Comparison of ENCODE assay signal across 9 mouse cellular contexts in genomic region chr16:95674452-95674921, GRCm38 (mm10). TPM values are rescaled to one million over a fixed set of nuclear protein-coding genes. Genes with fewer than 3 reads are reported as not detected.
DNase-seq lines count a peak whose midpoint lies in the region; ATAC-seq and TF ChIP-seq lines count a peak whose summit lies in the region.
"Had no signal": no experiment of that assay in that cellular context is flagged by ENCODE, and none has a peak within 500 bp of the region (broad histone marks: within the 10 kb centered on the region; RNA-seq: fewer than 3 reads in every experiment).

No protein-coding gene starts in this region.

- no peak for TF ChIP-seq RAD21 in CH12.LX (IDR thresholded peaks at IDR 0.05; ENCODE audit: low read depth, low read length)

- WGBS in intestine, embryonic 15.5 days, result 36% methylated on average over 5 of the region's 5 CpGs
- WGBS in midbrain, embryonic 11.5 days, result 46% methylated on average over 5 of the region's 5 CpGs
- WGBS in forebrain, embryonic 13.5 days, result 33% methylated on average over 5 of the region's 5 CpGs

- H3K27ac ChIP-seq in CH12.LX (ENCODE audit: insufficient read depth, low read depth), result no peak overlapping the region
- H3K27ac ChIP-seq in intestine, embryonic 15.5 days, result peak overlapping the region; percentile 15
- no peak overlapping the region for H3K27ac ChIP-seq in midbrain, embryonic 11.5 days (ENCODE audit: low read depth, low read length)
- H3K27ac ChIP-seq in forebrain, embryonic 13.5 days, result no peak overlapping the region

- no peaks in the 10 kb centered on the region for H3K27me3 ChIP-seq in CH12.LX (replicated peaks)
- no peaks in the 10 kb centered on the region for H3K27me3 ChIP-seq in intestine, embryonic 15.5 days (replicated peaks)
- H3K27me3 ChIP-seq in midbrain, embryonic 11.5 days (ENCODE audit: control insufficient read depth, insufficient read depth, low read length), result no peaks in the 10 kb centered on the region
- H3K27me3 ChIP-seq in forebrain, embryonic 13.5 days, result peaks cover 12% of the 10 kb centered on the region

- ATAC-seq in common myeloid progenitor, adult 5-6 weeks (replicated peaks; ENCODE audit: low read depth, poor library complexity, severe bottlenecking), result peak; percentile 89
- ATAC-seq in intestine, embryonic 15.5 days, result peak; percentile 44
- no peak for ATAC-seq in midbrain, embryonic 11.5 days (ENCODE audit: low FRiP score)
- no peak for ATAC-seq in CD4-positive, CD25-positive, alpha-beta regulatory T cell, adult 4 months
- ATAC-seq in forebrain, embryonic 13.5 days, result no peak

- TF ChIP-seq CTCF in CH12.LX (conservative IDR thresholded peaks at IDR 0.05 in 1 of 2, IDR thresholded peaks at IDR 0.05 in 1 of 2; ENCODE audit: low read depth in 2 of 2, low read length in 2 of 2), result no peak

- TF ChIP-seq POLR2A in CH12.LX (IDR thresholded peaks at IDR 0.05; ENCODE audit: low read depth, low read length), result no peak

- no peaks in the 10 kb centered on the region for H3K36me3 ChIP-seq in CH12.LX (replicated peaks in 1 of 2; ENCODE audit: control insufficient read depth in 1 of 2, insufficient read depth in 1 of 2, low read length in 1 of 2)
- no peaks in the 10 kb centered on the region for H3K36me3 ChIP-seq in intestine, embryonic 15.5 days
- H3K36me3 ChIP-seq in midbrain, embryonic 11.5 days (ENCODE audit: control insufficient read depth, insufficient read depth, low read length), result no peaks in the 10 kb centered on the region
- no peaks in the 10 kb centered on the region for H3K36me3 ChIP-seq in forebrain, embryonic 13.5 days (ENCODE audit: poor library complexity, severe bottlenecking)

- peak overlapping the region in 1 of 3 experiments; percentile 13 for H3K4me3 ChIP-seq in CH12.LX (replicated peaks in 1 of 3; ENCODE audit: low read depth in 2 of 3, low read length in 2 of 3, poor library complexity in 1 of 3)
- no peak overlapping the region for H3K4me3 ChIP-seq in intestine, embryonic 15.5 days (replicated peaks)
- H3K4me3 ChIP-seq in midbrain, embryonic 11.5 days (ENCODE audit: low read depth, low read length), result no peak overlapping the region
- no peak overlapping the region for H3K4me3 ChIP-seq in forebrain, embryonic 13.5 days

- 0 out of 4 replicates have a peak, but pooled peaks cover 0 to 4% of the 10 kb centered on the region in 2 experiments for H3K4me1 ChIP-seq in CH12.LX (ENCODE audit: control insufficient read depth in 1 of 2, insufficient read depth in 2 of 2)
- peaks cover 9% of the 10 kb centered on the region for H3K4me1 ChIP-seq in intestine, embryonic 15.5 days (replicated peaks)
- no peaks in the 10 kb centered on the region for H3K4me1 ChIP-seq in midbrain, embryonic 11.5 days (ENCODE audit: control insufficient read depth, insufficient read depth, low read length)
- H3K4me1 ChIP-seq in forebrain, embryonic 13.5 days, result no peaks in the 10 kb centered on the region

- in situ Hi-C loops in CH12.LX (cut with MboI; ENCODE audit: low pct_ligation_motif_present, low pct_unique_long_range_greater_than_20kb, low sequenced_read_pairs), result no loop called here

- H3K9ac ChIP-seq in CH12.LX (ENCODE audit: insufficient read depth, low read depth), result peak overlapping the region; percentile 2; the same call in 1 of the 2 replicates
- no peak overlapping the region for H3K9ac ChIP-seq in intestine, embryonic 15.5 days
- no peak overlapping the region for H3K9ac ChIP-seq in midbrain, embryonic 11.5 days (ENCODE audit: low read length)
- H3K9ac ChIP-seq in forebrain, embryonic 13.5 days, result no peak overlapping the region

- H3K79me2 ChIP-seq in CH12.LX (replicated peaks; ENCODE audit: control insufficient read depth, extremely low read depth, insufficient read depth, poor library complexity, severe bottlenecking), result no peaks in the 10 kb centered on the region

- H3K9me3 ChIP-seq in CH12.LX (replicated peaks; ENCODE audit: low read length), result no peaks in the 10 kb centered on the region
- no peaks in the 10 kb centered on the region for H3K9me3 ChIP-seq in intestine, embryonic 15.5 days
- H3K9me3 ChIP-seq in midbrain, embryonic 11.5 days (ENCODE audit: control insufficient read depth, low read length), result no peaks in the 10 kb centered on the region
- no peaks in the 10 kb centered on the region for H3K9me3 ChIP-seq in forebrain, embryonic 13.5 days (replicated peaks)

- peak overlapping the region; percentile 53 for H3K4me2 ChIP-seq in CH12.LX (ENCODE audit: insufficient read depth, low read depth, poor library complexity, severe bottlenecking)
- H3K4me2 ChIP-seq in intestine, embryonic 15.5 days (replicated peaks), result peak overlapping the region; percentile 51
- H3K4me2 ChIP-seq in midbrain, embryonic 11.5 days, result no peak overlapping the region
- no peak overlapping the region for H3K4me2 ChIP-seq in forebrain, embryonic 13.5 days

- no peak for TF ChIP-seq EP300 in CH12.LX (IDR thresholded peaks at IDR 0.05; ENCODE audit: low read length)

- dilution Hi-C loops in CH12.LX (cut with MboI; ENCODE audit: extremely low pct_ligation_motif_present, extremely low pct_unique_long_range_greater_than_20kb, low sequenced_read_pairs), result no loop called here

- DNase-seq in CH12.LX (ENCODE audit: extremely low read depth), result no peak
- peak; percentile 18 for DNase-seq in lung, postnatal 14 days
- DNase-seq in midbrain, embryonic 11.5 days (ENCODE audit: low spot score, missing footprints), result no peak
- no peak for DNase-seq in right cerebral cortex, postnatal 14 days
- DNase-seq: thymus, postnatal 25 days had no signal

TF ChIP-seq in CH12.LX, 34 proteins besides CTCF, POLR2A, EP300 and RAD21:
- TF ChIP-seq ZNF384 (IDR thresholded peaks at IDR 0.05; ENCODE audit: low read depth, low read length) (peak; percentile 84), UBTF (IDR thresholded peaks at IDR 0.05; ENCODE audit: low read depth, low read length) (no peak)

RNA-seq across cellular contexts. Expression of gene Ets2, which starts 27.4 kb away (rescaled TPM):
- total RNA-seq in CH12.LX (2012; rRNA removed) (38.9 and 51.2 TPM in 2 replicates), CH12.LX (2014; rRNA removed) (42.0 and 43.0 TPM in 2 replicates)
- 38.2 and 43.2 TPM in 2 replicates for polyA plus RNA-seq in CH12.LX (2012; ENCODE audit: insufficient read length, low read depth)
- 4.9 and 9.4 TPM in 2 replicates for total RNA-seq in common myeloid progenitor, adult 5-6 weeks (2017)
- 59.5 and 64.7 TPM in 2 replicates for polyA plus RNA-seq in intestine, embryonic 15.5 days (2015; fragmentation: Nextera tagmentation; extraction: Ambion mirVana)
- polyA plus RNA-seq in midbrain, embryonic 11.5 days (2014; fragmentation: Nextera tagmentation; extraction: Ambion mirVana), result 13.7 and 16.6 TPM in 2 replicates
- 1 to 10 TPM; 4.2 to 4.3 TPM for polyA plus RNA-seq in CD4-positive, CD25-positive, alpha-beta regulatory T cell, adult 4 months (2017; shearing (Covaris generic))
- 9.3 and 10.7 TPM in 2 replicates for polyA plus RNA-seq in forebrain, embryonic 13.5 days (2015; fragmentation: Nextera tagmentation; extraction: Ambion mirVana)

Comparison
In these comparisons a context has a peak if more than half of its experiments do, and no peak if none do; other contexts are left out.
1. H3K4me2 ChIP-seq: peak in CH12.LX (single experiment) and intestine, embryonic 15.5 days (single experiment); none in midbrain, embryonic 11.5 days (single experiment) and forebrain, embryonic 13.5 days (single experiment).
2. ATAC-seq: peak in common myeloid progenitor, adult 5-6 weeks (single experiment) and intestine, embryonic 15.5 days (single experiment); none in midbrain, embryonic 11.5 days (single experiment), CD4-positive, CD25-positive, alpha-beta regulatory T cell, adult 4 months (single experiment) and forebrain, embryonic 13.5 days (single experiment).